Mouse (Mus musculus): ENCODE data around the gene Mmaa.

- TF ChIP-seq CTCF (IDR thresholded peaks at IDR 0.05; ENCODE audit: low read depth) (no peak), EP300 (IDR thresholded peaks at IDR 0.05; ENCODE audit: low read depth) (no peak)
Observed at GRCm38 (mm10) chr8:79268921-79269320, 25.8 kb downstream of the Mmaa start.

All from heart, postnatal 0 days (tissue).